Mouse (Mus musculus) stomach, embryonic 15.5 days (tissue): ENCODE measurements around the gene Caml. TPM values are rescaled to one million over a fixed set of nuclear protein-coding genes. Genes with fewer than 3 reads are reported as not detected.

Experiments
- polyA plus RNA-seq: library from polyadenylated mRNA; unstranded; fragments of >200 nt; fragmentation: Nextera tagmentation; extraction: Ambion mirVana; gene quantifications from 2 replicates; pipeline ENCODE4 v1.2.1, GENCODE M21; 2015

The Caml gene
- polyA plus RNA-seq, 1 experiment from 2014 or later, result 49.2 TPM

Other genes starting within 250 kb of the Caml start
- gene Slc34a1, start 224.8 kb upstream of the Caml start, polyA plus RNA-seq, result 0.06 and 0.17 TPM in 2 replicates
- gene Pfn3, start 207.8 kb upstream of the Caml start, polyA plus RNA-seq, result not detected in 2 replicates
- gene F12, start 196.2 kb upstream of the Caml start, polyA plus RNA-seq, result 2.5 and 6.8 TPM in 2 replicates
- 39.1 and 40.7 TPM in 2 replicates for gene Grk6, start 177.9 kb upstream of the Caml start, polyA plus RNA-seq
- gene Prr7, start 158.7 kb upstream of the Caml start, polyA plus RNA-seq, result 0.72 and 0.85 TPM in 2 replicates
- 110 and 115 TPM in 2 replicates for gene Dbn1, start 134.9 kb upstream of the Caml start, polyA plus RNA-seq
- gene Pdlim7, start 109.3 kb upstream of the Caml start, polyA plus RNA-seq, result 198 and 218 TPM in 2 replicates
- 4.3 and 5.3 TPM in 2 replicates for gene Dok3, start 93.7 kb upstream of the Caml start, polyA plus RNA-seq
- 52.7 and 54.5 TPM in 2 replicates for gene Ddx41, start 86.3 kb upstream of the Caml start, polyA plus RNA-seq
- 29.1 and 32.1 TPM in 2 replicates for gene Fam193b, start 51.9 kb upstream of the Caml start, polyA plus RNA-seq
- gene Tmed9, start 49.3 kb upstream of the Caml start, polyA plus RNA-seq, result 150 and 156 TPM in 2 replicates
- gene B4galt7, start 23.1 kb upstream of the Caml start, polyA plus RNA-seq, result 24.6 and 26.3 TPM in 2 replicates
- gene Ddx46, start 12.0 kb downstream of the Caml start, polyA plus RNA-seq, result 31.6 and 33.5 TPM in 2 replicates
- 56.8 and 57.5 TPM in 2 replicates for gene B230219D22Rik, start 70.1 kb downstream of the Caml start, polyA plus RNA-seq
- gene Txndc15, start 91.6 kb downstream of the Caml start, polyA plus RNA-seq, result 77.0 and 77.6 TPM in 2 replicates
- gene Pcbd2, start 104.4 kb downstream of the Caml start, polyA plus RNA-seq, result 73.4 and 80.9 TPM in 2 replicates
- 0.10 TPM in 1 of 2 replicates, not detected in the other for gene Catsper3, start 161.6 kb downstream of the Caml start, polyA plus RNA-seq
- 138 and 168 TPM in 2 replicates for gene Pitx1, start 213.2 kb downstream of the Caml start, polyA plus RNA-seq